Mouse (Mus musculus) adrenal gland, postnatal 10 days (tissue): ENCODE data around the gene Raly. TPM values are rescaled to one million over a fixed set of nuclear protein-coding genes. Genes with fewer than 3 reads are reported as not detected.
"Not testable (repeated sequence)": the region's sequence is repeated elsewhere in the genome, so short reads cannot be mapped to it uniquely, and the experiment has no call there.

Experiments used
- DNase-seq: peaks from one replicate; pipeline ENCODE4 v3.0.0; 2021; ENCODE audit warnings: mixed read lengths
- total RNA-seq, 2 experiments: library from RNA; stranded (reverse); gene quantifications; 2 replicates each; pipeline ENCODE4 v1.2.3; 2021

The Raly gene
- total RNA-seq, 2 experiments from 2014 or later: 170 to 177 TPM

DNA sequence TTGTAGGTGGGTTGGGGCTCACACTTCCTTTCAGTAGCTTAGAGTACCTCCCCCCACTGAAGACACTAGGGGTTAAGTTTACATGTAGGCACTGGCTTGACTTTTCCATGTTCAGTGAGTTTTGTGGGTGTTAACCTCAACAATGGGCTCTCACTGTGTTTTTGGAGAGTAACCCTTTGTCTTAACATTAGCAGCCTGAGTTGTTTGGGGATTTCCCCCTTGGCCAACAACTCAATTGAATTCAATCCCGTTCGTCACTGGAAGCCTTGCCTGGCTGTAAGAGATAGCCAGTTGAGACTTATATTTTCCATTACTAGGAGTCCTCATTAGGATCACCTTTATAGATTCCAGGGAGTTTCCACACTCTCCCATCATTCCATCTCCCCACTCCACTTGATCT, 45.6 kb downstream of the Raly start:
- no peak for DNase-seq

DNA sequence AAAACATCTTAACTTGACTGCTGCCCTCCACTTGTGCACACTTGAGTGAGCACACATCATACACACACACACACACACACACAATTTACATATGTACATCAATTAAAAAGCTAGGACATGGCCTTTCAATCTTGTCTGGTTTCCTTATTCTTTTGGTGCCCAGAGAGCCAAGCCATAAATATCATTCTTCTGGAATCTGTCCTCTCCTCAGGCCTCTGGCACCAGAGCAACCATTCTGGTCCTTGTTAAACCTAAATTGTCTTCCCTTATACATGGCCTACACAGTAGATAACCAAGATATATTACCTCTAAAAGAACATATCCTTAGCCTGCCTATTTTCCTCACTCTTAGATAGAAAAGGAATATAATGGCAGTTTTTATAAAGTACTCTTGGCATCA, 57.2 kb downstream of the Raly start:
- DNase-seq: no peak

DNA sequence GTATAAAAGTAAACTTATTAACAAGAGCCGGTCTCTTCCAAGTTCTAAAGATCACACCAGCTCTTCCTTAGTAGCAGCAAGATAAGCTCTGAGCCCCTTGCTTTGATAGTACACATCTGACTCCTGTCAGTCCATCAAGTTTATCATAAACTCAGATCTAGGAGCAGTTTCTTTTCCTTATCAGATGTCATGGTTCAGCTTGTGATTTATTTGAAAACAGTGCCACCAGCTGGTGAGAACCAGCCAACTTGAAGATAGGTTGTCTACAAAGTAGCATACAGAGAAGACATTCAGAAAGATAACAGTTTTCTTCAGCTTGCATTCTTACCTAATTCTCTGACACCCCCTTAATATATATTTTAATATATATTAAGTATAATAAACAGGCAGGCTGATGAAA, 64.5 kb downstream of the Raly start:
- DNase-seq: peak; percentile 69

DNA sequence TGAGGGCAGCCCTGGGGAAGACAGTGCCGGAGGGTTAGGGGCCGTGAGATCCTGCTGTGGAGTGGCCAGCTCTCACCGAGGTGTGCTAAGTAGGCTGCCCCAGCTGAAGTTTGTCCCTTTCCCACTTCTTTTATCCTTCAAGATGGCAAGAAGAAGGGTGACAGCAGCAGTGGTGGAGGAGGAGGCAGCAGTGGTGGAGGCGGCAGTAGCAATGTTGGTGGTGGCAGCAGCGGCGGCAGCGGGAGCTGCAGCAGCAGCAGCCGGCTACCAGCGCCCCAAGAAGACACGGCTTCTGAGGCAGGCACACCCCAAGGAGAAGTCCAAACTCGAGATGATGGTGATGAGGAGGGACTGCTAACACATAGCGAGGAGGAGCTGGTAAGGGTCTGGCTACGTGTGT, 72.8 kb downstream of the Raly start:
- DNase-seq: no peak

DNA sequence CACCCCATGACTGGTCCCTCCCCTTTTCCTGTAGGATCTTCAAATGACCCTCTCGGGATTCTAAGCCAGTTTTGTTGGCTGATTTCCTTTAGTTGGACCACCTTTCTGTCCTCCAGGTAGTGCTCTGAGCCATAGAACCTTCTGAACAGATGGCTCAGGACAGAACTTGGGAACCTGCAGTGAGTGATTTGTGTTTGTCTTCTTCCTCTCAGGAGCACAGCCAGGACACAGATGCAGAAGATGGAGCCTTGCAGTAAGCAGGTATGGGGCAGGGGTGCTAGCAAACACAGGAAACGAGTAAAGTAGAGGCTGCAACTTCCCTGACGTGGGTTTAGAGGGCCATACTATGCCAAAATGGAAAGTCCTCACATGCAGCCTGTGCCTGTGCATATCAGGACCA, 74.8 kb downstream of the Raly start:
- DNase-seq: no peak

DNA sequence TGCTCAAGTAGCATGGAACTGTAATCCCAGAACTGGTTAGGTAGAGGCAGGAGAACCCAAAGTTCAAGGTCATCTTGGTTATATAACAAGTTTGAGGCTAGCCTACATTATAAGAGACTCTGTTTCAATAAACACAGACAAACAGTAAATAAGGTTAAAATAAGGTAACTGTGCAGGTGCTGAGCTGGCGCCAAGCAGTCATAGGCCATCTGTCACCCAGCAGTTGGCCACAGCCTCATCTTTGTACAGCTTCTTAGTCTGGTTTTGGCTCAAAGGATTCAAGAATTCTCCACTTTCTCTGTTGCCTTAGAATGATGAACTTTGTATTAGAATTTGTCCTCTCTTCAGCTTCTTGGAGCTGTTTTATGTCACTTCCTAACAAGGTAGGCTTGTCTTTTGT, 77.2 kb downstream of the Raly start:
- no peak for DNase-seq

DNA sequence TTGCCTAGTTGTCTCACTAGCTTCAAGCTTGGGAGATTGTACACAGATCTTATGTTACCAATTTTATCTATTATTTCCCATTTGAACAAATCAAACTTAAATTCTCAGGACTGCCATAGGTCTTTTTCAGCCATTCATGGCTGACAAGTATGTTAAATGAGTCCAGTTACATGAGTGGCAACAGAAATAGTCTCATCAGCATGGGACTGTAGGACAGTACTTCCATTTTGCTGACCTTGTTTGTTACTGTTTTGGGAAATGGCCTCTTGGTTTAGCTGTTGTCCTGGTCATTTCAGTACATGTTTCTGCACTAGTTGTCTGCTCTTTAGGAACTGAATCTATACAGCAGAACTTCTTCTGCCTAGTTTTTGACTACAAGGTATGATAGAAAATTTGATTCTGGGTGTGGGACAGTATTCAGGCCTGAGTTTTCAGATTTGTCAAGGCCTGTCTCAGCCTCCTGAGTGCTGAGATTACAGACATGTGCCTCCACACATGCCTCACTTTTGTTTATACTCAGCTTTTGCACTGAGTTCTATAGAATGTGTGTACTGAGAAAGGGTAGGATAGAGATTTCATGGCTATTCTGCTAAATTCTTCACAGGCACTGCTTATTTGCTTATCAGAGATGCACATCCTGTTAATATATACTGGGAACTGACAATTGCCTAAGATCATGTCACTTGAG, 79.2 kb downstream of the Raly start:
- DNase-seq: no peak

DNA sequence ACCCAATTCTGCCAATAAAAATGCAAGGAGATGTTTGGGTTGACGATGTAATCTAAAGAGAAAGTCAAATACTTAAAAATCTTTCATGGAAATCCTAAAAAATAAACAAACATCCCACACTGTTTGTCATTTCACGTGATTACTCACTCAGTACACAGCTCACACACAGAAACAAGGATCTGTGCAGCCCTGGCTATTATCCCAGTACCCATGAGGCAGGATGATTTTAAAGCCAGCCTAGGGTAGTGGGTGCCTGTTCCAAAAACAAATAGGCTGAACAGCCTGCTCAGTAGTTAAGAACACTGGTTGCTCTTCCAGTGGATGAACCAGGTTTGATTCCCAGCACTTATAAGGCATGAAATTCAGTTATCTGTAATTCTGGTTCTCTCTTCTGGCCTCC, 85.7 kb downstream of the Raly start:
- no peak for DNase-seq

DNA sequence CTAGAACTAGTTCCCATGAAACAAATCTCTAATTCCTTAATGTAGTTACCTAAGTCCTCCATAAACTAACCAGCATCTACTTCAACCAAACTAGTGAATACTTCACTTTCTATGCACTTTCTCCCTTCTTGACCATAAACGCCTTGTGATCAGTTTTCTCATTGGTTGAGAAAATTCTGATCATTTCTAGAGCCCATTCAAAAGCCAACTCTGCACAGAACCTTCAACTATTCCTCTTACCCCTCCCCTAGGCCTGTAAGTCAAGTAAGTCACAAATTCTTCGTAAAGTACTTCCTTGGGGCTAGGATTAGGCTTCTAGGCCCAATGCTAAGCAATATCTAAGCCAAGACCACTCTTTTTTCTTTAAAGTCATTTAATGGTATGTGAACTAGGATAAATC, 100.7 kb downstream of the Raly start:
- DNase-seq: no peak

DNA sequence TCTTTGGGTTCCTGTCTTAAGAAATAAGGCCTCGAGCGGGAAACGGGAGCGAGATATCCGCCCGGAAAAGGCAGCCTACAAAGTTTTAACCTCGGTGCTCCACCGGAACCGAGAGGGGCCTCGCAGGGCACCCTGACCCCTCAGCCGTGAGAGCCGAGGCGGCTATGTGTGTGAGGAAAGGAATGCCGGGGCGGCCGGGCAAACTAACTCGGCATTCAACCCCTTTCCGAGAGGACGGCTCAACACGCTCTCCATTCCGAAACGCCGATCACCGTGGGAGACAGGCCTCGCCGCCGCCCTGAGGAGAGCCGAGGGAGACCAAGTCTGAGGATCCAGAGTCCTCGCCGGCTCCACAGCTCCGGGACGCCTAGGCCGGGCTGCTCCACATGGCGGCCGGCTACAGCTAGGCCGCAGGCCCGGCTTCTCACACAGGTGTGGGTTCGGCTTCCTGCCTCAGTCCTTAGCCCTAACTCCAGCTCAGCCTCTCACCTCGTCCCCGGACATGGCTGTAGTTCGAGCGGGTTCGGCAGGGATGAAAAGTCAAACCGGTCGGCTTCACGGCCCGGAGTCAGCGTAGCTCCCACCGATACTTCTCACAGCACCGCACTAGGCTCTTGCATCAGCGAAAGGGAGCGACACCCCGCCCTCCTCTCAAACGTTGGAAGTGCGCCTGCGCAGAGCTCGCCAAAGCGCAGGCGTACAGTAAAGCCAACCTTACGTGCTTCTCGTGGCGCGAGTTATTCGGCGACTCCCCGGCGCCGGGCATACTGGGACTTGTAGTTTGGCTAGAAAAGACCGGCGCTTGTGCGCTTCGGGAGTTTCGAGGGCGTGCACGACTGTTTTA, 101.5 kb downstream of the Raly start, which contains the start of gene Eif2s2:
Gene Eif2s2 (minus strand): TSS at position 735 of the 844 bp plus-strand sequence.
- peak; percentile 96 for DNase-seq

DNA sequence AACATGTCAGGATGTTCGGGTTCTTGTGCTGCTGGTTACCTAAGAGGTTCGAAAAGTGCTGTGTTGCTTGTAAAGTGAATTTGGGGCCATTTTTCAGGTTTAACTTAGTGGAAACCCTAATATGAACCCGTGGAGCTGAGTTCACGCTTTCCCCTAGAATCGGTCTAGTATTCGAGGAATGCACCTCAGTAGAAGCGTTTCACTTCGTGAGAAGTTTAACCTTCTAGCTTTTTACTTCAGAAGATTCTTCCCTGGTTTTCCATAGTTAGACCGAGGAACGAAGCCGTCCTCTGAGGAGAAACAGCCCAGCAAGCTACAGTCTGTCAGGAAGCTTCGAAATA, 102.1 kb downstream of the Raly start:
- DNase-seq: no peak

DNA sequence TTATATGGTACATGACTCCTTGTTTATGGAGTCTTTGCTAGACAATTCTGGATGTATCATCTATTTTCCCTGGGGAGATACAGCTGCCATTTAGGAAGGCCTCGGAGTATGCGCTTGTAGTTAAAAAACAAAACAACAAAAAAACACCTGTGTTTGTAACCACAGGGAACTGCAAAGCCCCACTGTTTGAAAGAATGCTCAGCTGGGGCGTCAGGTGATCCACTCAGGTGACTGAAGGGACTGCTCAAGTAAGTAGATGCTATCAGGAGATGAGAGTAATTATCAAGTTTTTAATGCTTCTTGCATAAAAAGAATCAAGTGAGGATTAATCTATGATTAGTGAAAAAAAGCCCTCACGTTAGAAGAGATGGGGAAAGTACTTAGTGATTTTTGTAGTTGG, 102.7 kb downstream of the Raly start:
- no peak for DNase-seq

DNA sequence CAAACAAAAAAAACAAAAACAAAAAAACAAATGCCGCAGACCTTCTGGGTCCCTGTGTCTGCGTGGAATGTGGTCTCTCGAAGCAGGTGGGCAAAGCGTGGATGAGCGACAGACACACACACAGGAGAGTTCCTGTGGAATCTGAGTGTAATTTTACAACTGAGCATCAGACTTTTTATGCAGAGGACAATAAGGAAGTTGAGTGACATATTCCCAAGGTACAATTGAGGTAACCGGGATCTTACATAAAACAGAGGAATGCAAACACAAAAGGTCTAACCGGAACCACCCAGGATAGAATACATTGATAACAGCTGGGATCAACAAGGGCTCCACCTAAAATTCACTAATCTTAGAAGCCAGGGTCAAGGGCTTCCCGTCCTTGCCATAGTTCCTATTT, 108.1 kb downstream of the Raly start:
- not testable (repeated sequence) for DNase-seq

DNA sequence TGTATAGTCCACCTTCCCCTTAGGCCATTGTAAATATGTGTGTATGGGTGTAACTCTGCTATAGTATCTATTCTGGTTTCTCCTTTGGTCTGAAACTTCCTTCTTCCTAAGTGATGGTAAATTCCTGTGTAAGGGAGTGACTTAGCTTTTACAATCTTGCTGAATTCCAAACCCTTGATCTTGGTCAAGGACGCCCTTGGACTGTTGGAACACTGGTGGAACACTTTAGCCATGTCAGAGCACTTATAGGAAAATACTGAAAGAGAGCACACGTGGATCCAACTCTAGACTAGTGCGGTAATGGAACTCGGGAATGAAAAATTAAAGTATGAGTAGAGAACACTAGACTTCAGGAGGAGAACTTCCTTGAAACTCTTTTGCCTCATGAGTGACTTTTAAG, 108.5 kb downstream of the Raly start:
- not testable (repeated sequence) for DNase-seq

DNA sequence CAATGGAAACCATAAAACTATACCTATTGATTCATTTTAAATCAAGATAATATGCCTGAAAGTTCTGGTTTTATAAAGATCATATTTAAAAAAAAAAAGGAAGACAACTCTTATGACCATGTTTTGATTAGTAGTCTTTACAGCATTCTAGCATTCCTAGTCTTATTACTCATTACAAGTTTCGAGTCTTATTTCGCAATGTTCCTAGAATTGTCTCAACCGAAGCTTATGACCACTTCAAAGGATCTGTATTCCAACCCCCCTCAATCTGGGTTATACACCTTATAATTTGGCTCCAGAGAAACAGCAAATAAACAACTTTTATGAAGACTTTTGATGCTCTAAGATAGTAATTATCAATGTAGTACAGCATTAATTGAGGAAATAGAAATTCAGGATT, 111.2 kb downstream of the Raly start:
- no peak for DNase-seq

DNA sequence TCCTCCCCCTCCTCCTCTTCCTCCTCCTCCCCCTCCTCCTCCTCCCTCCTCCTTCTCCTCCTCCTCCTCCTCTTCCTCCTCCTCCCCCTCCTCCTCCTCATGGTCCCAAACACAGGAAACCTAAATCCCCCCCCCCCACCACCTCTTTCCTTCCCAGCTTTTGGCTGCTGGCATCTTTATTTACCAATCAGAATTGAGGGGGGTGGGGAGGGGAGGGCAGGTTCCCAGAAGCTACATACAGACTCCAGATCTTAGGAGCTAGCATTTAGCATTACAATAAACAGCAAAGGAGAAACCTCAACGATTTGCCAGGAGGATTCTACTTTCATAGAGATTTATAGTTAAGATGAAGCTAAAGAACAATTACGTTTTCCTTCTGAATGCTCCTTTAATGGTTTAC, 114.9 kb downstream of the Raly start:
- DNase-seq: no peak

DNA sequence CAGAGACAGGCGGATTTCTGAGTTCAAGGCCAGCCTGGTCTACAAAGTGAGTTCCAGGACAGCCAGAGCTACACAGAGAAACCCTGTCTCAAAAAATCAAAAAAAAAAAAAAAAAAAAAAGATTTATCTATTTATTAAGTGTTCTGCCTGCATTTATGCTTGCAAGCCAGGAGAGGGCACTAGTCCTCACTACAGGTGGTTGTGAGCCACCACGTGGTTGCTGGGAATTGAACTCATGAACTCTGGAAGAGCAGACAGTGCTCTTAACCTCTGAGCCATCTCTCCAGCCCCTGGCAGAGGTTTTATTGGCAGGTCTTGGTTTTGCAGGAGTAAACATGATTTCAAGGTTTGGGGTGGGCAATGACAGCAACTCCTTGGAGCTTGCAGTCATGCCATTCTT, 117.3 kb downstream of the Raly start:
- DNase-seq: not testable (repeated sequence)

DNA sequence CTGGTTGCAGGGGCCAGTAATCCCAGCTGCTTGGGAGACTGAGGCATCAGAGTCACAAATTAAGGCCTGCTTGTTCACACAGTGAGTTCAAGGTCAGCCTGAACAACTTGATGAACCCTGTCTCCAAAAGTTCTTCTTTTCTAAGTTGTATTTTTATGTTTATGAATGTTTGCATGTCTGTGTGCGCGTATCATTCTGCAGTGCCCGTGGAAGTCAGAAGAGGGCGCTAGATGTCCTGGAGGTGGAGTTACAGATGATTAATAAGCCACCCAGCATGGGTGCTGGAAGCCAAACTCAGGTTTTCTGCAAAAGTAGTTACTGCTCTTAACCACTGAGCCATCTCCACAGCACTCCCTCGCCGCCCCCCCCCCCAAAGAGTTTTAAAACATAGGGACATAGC, 118.9 kb downstream of the Raly start:
- DNase-seq: no peak

DNA sequence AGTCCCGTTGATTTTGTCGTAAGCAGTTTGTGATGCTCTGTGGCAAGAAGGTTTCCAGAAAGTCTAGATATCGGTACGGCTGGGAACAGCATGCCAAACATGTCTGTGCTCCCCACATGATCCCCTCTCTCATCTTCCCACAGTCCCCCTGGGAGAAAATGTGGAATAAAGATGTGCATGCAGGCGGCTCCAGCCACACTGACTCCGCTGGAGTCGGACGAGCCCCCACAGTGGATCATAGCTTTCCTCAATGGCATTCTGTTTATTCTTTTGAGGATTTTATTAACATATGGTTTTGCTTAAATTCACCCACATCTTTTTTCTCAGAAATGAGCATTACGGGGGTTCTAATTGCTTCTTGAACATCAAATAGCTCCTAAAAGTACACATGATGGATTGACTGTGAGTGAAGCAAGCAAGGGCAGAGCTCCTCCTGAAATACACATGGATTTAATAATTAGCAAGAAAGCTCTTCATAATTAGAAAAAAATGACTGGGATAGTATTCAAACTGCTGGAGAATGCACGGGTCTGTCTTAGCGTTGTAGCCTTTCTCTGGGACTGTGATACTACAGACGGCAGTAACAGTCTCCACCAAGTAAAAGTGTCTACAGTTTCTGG, 125.1 kb downstream of the Raly start:
- DNase-seq: no peak

DNA sequence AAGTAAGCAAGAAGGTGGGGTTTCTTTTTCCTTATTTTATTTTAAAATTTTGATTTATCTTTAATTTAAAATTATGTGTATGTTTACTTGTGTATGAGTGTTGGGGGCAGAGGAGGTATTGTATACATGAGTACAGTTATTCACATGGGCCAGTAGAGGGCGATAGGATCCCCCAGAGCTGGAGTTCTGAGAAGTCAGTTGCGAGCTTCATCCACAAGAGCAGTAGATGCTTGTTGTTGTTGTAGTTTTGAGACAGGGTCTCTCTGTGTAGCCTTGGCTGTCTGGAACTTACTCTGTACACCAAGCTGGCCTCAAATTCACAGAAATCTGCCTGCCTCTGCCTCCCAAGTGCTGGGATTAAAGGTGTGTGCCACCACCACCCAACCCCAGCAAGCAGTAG, 125.7 kb downstream of the Raly start:
- peak; percentile 12 for DNase-seq
